Mouse (Mus musculus) adrenal gland, postnatal 10 days (tissue): ENCODE data around the gene Ttc28. TPM values are rescaled to one million over a fixed set of nuclear protein-coding genes. Genes with fewer than 3 reads are reported as not detected.

Source experiments
- DNase-seq: peaks from one replicate; pipeline ENCODE4 v3.0.0; 2021; ENCODE audit warnings: mixed read lengths
- total RNA-seq, 2 experiments: library from RNA; stranded (reverse); gene quantifications; 2 replicates each; pipeline ENCODE4 v1.2.3; 2021

Gene Ttc28
- total RNA-seq, 2 experiments from 2014 or later: 25.0 to 29.1 TPM

GRCm38 (mm10) chr5:111133754-111134153 is 254.2 kb downstream of the Ttc28 start:
- no peak for DNase-seq

GRCm38 (mm10) chr5:111137283-111137682 is 257.7 kb downstream of the Ttc28 start:
- DNase-seq: no peak

GRCm38 (mm10) chr5:111137742-111138141 is 258.1 kb downstream of the Ttc28 start:
- no peak for DNase-seq

- DNase-seq: no peak
These were observed 258.7 kb downstream of the Ttc28 start for GRCm38 (mm10) chr5:111138239-111138833.

- DNase-seq: no peak
These were observed 259.4 kb downstream of the Ttc28 start for GRCm38 (mm10) chr5:111138927-111139565.

- DNase-seq: no peak
These were observed 260.0 kb downstream of the Ttc28 start for GRCm38 (mm10) chr5:111139622-111140021.

GRCm38 (mm10) chr5:111141139-111141885 is 261.7 kb downstream of the Ttc28 start:
- no peak for DNase-seq

GRCm38 (mm10) chr5:111142837-111143236 is 263.2 kb downstream of the Ttc28 start:
- DNase-seq: no peak

- no peak for DNase-seq
These were observed 264.8 kb downstream of the Ttc28 start for GRCm38 (mm10) chr5:111144411-111144810.

GRCm38 (mm10) chr5:111150581-111150980 is 271.0 kb downstream of the Ttc28 start:
- DNase-seq: no peak

GRCm38 (mm10) chr5:111151882-111152759 is 272.5 kb downstream of the Ttc28 start:
- no peak for DNase-seq

- no peak for DNase-seq
These were observed 275.0 kb downstream of the Ttc28 start for GRCm38 (mm10) chr5:111154586-111154985.

GRCm38 (mm10) chr5:111155271-111155670 is 275.7 kb downstream of the Ttc28 start:
- DNase-seq: no peak

GRCm38 (mm10) chr5:111155928-111156327 is 276.3 kb downstream of the Ttc28 start:
- DNase-seq: no peak

GRCm38 (mm10) chr5:111158266-111158665 is 278.7 kb downstream of the Ttc28 start:
- DNase-seq: no peak

- no peak for DNase-seq
These were observed 280.2 kb downstream of the Ttc28 start for GRCm38 (mm10) chr5:111159628-111160321.

- no peak for DNase-seq
These were observed 281.7 kb downstream of the Ttc28 start for GRCm38 (mm10) chr5:111161146-111161930.

- no peak for DNase-seq
These were observed 283.3 kb downstream of the Ttc28 start for GRCm38 (mm10) chr5:111162857-111163256.

- no peak for DNase-seq
These were observed 283.8 kb downstream of the Ttc28 start for GRCm38 (mm10) chr5:111163377-111163776.

GRCm38 (mm10) chr5:111164348-111164920 is 284.8 kb downstream of the Ttc28 start:
- no peak for DNase-seq

- no peak for DNase-seq
These were observed 290.8 kb downstream of the Ttc28 start for GRCm38 (mm10) chr5:111170383-111170782.
